Mouse (Mus musculus): ENCODE measurements around the gene Socs1.

DNA sequence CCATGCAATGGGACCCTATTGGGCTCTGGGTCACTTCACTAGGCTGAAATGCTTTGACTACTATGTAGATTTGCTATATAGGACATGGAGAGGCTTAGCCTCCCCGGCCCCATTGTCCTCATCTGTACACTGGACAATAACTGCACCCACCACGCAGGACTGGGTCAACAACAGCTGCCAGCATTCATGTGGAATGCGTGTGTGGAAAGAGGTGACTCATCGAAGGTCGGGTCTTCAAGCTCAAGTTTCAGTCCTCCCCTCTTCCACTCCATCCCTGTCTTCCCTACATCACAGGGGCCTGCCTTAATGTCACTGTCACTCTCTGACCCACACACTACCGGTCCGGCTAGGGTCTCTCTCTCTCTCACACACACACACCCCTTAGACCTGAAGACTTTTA, 9.0 kb downstream of the Socs1 start:
- no peak for TF ChIP-seq POLR2A (IDR thresholded peaks at IDR 0.05; ENCODE audit: control insufficient read depth, extremely low read depth, insufficient read depth, low read length, poor library complexity)
- no peak for TF ChIP-seq CTCF (IDR thresholded peaks at IDR 0.05; ENCODE audit: borderline replicate concordance, control insufficient read depth, extremely low read depth, insufficient read depth, low read length, poor library complexity)

Measured in thymus, adult 2 months (tissue).